Mouse (Mus musculus) layer of hippocampus, postnatal 14 days (tissue): ENCODE measurements around the gene Uhrf2. TPM values are rescaled to one million over a fixed set of nuclear protein-coding genes. Genes with fewer than 3 reads are reported as not detected.

Source experiments
- DNase-seq, 2 experiments: peaks; one replicate each; pipeline ENCODE4 v3.0.0; 2021 to 2022; ENCODE audit warnings: low spot score in 2 of 2, mixed read lengths in 1 of 2
- total RNA-seq, 2 experiments: library from RNA; stranded (reverse); gene quantifications; 2 replicates each; pipeline ENCODE4 v1.2.3; 2021

The Uhrf2 gene
- total RNA-seq, 2 experiments from 2014 or later, result 50.8 to 55.8 TPM

GRCm38 (mm10) chr19:30045857-30046256 is 15.5 kb downstream of the Uhrf2 start:
- DNase-seq, result no peak

GRCm38 (mm10) chr19:30050584-30050983 is 20.3 kb downstream of the Uhrf2 start:
- no peak for DNase-seq

DNA sequence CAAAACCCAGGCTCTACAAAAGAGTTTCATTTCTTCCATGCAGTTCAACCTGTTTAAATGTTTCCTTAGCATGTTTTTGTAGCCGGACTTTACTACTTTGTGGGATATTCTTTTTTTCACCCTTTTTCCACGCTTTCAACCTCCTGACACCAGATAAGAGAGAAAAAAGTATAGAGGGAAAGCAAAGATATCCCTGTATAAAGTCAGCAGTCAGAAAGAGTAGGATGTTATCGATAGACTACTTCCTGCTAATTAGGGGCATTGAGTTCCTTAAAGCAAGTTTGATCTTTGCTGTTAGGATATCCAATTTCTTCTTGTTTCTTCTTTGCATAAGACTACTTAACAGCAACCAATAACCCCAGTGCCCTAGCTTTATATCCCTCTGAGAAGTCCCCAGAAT is 21.2 kb downstream of the Uhrf2 start:
- no peak for DNase-seq

GRCm38 (mm10) chr19:30054218-30054617 is 23.9 kb downstream of the Uhrf2 start:
- DNase-seq, result no peak

DNA sequence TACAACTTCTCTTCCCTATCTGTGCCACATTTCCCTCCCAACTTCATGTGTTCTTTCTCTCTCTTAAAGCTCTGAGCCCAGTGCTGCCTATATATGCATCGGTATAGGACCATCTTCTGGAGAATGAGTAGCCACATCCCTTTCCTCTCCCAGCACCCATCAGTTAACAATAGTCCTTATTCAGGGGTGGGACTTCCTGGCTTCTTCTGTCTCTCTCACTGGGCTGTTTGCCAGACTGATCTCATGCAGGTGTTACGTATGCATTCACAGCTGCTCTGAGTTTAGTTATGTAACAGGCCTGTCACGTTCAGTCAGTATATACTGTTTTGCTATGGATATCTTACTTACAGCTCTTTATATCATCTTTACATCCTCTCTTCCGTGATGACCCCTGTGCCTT is 35.5 kb downstream of the Uhrf2 start:
- no peak for DNase-seq

DNA sequence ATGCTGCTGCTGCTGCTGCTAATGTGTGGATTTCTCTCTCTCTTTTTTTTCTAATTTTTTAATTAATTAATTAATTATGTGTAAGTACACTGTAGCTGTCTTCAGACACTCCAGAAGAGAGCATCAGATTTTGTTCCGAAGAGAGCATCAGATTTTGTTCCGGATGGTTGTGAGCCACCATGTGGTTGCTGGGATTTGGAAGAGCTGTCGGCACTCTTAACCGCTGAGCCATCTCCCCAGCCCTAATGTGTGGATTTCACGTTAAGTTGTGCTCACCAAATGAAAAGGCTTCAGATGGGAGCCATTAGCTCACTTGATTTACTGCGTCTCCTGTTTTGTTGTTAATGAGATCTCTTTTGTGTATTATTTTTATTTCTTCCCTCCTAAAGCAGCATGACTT is 59.9 kb downstream of the Uhrf2 start:
- no peak for DNase-seq

- DNase-seq, result peak in 1 of 2 experiments; percentile 35
Observed at GRCm38 (mm10) chr19:30091644-30092295, 61.5 kb downstream of the Uhrf2 start.

DNA sequence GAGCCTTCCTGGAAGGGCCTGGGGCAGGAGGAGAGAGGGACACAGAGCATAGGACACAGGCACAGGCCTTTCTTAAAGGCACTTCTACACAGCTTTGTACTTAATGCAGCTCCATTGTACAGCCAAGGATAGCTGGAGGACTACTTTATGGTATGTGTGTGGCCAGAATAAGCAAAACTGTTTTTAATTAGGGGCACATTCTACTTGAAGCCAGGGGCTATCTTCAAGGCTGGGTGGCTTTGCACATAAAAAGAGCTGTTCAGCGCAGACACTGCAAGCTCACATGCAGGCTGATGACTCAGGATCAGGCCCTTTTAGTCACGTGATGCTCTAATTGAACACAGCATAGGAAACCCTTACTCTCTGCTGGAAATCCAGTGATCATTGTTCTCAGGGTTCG is 65.9 kb downstream of the Uhrf2 start:
- DNase-seq, result no peak

GRCm38 (mm10) chr19:30097039-30097438 is 66.7 kb downstream of the Uhrf2 start:
- DNase-seq, result peak in 1 of 2 experiments; percentile 39

DNA sequence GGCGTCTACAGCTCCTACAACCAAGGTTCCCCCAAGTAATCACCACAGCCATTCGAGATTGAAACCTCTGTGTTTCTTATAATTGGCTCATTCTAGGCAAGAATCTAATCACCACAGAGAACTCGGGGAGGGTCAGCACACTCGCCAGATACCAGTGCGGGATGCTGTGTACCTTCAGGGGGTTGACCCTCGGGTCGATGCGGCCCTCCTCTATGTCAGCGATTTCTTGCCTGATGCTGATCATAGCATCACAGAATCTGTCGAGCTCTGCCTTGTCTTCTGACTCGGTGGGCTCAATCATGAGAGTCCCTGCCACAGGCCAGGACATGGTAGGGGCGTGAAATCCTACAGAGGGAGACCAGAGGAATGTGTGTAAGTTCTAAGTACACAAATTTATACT is 70.3 kb downstream of the Uhrf2 start:
- no peak for DNase-seq

DNA sequence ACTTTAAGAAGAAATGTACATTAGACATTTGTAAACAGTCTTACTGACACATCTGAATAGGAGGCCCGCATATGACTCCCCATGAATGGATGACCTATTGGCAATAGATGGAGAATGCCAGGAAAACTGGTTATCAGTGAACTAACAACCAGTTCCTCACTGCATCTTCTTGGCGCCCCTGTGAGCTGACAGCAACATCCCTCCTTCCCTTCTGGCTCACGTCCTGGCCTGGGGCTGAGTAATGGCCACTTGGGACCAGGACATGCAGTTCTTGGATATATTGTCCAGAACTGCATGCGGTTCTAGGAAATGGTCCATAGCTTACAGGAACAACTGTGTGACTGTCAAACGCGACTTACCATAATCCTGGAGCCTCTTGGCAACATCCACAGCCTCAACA is 72.3 kb downstream of the Uhrf2 start:
- DNase-seq, result no peak

DNA sequence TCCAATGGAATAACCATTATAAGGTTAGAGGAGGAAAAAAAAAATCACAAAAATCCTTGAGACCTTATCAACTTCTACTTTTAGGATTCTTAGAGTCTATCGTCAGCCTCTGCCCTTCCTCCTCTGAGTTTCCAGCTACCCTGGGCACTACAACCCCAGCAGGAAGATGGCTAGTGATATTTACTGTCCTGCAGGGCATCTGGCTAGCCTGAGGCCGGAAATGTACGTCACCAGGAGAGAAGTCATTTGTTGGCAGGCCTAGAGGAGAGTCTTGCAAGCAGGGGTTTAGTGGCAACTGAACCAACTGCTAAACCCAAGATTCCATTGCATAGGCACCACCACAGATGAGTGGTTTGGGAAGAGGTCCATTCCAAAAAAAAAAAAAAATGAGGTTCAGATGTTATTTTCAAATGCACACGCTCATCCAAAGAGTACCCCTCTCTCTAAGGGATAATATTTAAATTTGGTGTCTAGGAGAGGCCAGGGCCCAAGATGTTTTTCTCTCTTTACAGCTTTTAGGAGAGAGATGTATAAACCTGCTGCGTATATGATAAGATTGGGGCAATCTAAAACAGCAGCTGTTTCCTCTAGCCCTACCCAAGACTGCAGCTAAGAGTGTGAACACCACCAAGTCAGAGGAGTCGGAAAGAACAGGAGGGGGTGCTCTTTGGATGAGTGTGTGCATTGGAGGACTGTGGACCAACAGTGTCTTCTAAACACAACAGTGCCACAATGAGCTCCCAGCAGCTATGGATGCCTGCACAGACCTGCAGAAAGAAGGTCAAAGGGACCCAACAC is 74.9 kb downstream of the Uhrf2 start:
- DNase-seq, result no peak

- DNase-seq, result no peak
Observed at GRCm38 (mm10) chr19:30107221-30107845, 77.0 kb downstream of the Uhrf2 start.

- DNase-seq, result no peak
Observed at GRCm38 (mm10) chr19:30108616-30109015, 78.3 kb downstream of the Uhrf2 start.

DNA sequence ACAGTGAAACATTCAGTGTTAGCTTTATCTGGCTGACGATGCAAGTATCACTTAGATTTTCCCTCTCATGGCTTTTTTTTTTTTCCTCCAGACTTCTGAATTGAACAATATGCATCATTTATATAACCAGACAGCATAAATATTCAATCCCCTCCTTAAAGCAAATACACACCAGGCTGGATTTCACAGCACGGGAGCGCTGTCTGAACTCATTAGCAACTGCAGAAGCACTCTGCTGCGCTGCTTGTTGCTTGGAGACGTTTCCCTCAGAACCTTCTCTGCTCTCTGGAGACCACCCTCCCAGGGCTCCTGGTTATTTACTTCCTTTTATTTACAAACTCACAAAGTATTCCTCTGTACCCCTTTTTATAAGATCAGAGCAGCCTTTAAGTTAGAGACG is 78.8 kb downstream of the Uhrf2 start:
- DNase-seq, result no peak

- no peak for DNase-seq
Observed at GRCm38 (mm10) chr19:30111421-30111820, 81.1 kb downstream of the Uhrf2 start.

- DNase-seq, result no peak
Observed at GRCm38 (mm10) chr19:30112961-30113688, 82.8 kb downstream of the Uhrf2 start.

DNA sequence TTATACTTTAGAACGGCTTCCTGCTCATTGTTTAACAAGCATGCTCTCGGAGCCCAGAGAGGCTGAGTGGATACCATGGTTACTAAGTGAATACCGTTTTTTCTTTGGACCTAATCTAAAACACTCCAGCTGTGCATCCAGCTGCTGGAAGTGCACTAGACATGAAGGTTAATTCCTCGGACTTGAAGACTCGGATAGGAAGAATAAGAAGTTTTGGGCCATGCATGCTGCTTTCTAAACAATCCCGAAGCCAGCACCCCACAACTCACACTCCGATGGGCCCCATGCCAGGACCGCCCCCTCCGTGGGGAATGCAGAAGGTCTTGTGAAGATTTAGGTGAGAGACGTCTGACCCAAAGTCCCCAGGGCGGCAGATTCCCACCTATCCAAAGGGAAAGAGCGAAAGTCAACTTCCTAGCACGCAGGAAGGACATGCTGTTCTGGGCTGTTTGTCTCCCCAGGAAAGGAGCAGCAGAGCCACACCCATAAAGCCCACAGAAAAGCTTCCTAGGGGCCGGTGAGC is 84.7 kb downstream of the Uhrf2 start:
- DNase-seq, result no peak

GRCm38 (mm10) chr19:30115606-30116005 is 85.3 kb downstream of the Uhrf2 start:
- DNase-seq, result no peak

DNA sequence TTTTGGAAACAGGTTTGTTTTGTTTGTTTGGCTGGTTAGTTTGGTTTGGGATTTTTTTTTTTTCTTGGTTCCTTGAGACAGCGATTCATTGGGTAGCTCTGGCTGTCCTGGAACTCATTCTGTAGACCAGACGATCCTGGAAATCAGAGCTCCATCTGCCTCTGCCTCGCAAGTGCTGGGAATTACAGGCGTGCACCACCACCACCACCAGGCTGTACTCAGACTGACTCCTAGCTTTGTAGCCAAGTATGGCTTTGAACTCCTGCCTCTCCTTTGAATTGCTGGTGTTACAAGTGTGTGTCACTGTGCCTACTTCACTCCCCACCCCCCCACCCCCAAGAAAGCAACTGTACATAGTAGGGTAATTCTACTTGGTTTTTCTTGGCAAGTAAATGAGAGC is 86.9 kb downstream of the Uhrf2 start:
- no peak for DNase-seq

DNA sequence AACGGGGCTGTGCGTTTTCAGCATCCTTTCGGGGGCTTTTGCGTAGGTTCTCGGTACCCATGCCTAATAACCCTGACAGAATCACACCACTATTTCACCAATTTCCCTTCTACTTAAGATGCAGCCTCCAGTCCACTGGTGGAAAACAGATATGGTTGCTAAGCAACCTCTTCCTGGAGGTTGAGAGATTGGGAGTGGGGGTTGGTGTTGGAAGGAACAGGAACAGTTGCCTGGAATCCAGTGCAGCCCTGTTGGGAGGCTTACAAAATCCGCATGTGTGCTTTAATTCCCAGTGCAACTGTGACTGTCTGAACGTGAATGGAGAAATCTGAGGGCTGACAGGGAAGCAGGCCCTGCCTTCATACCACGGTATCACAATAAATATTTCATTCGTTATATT is 87.5 kb downstream of the Uhrf2 start:
- peak; percentile 56 to 81 for DNase-seq
